Mouse (Mus musculus): ENCODE results near the gene Stk24. TPM values are rescaled to one million over a fixed set of nuclear protein-coding genes. Genes with fewer than 3 reads are reported as not detected.

Stk24 gene
- polyA plus RNA-seq, 1 experiment from 2014 or later: 38.4 TPM

- Histone ChIP-seq H3K36me3 (replicated peaks) (peaks cover 22% of the 10 kb centered on the region), H3K27me3 (ENCODE audit: poor library complexity, severe bottlenecking) (no peaks in the 10 kb centered on the region), H3K4me1 (peaks cover 53% of the 10 kb centered on the region), H3K9me3 (no peaks in the 10 kb centered on the region), H3K4me3 (no peak overlapping the region), H3K27ac (no peak overlapping the region)
- no peak for DNase-seq (ENCODE audit: extremely low spot score, low spot score)
- 93% methylated on average over 8 of the region's 8 CpGs for WGBS
Observed at GRCm38 (mm10) chr14:121356336-121356862, 23.4 kb downstream of the Stk24 start.

- WGBS: 78% methylated on average over 6 of the region's 6 CpGs
- DNase-seq (ENCODE audit: extremely low spot score, low spot score): no peak
- no peak overlapping the region for H3K27ac ChIP-seq
- no peak overlapping the region for H3K4me3 ChIP-seq
- peaks cover 15% of the 10 kb centered on the region for H3K36me3 ChIP-seq (replicated peaks)
- H3K4me1 ChIP-seq: peaks cover 53% of the 10 kb centered on the region
- no peaks in the 10 kb centered on the region for H3K27me3 ChIP-seq (ENCODE audit: poor library complexity, severe bottlenecking)
- H3K9me3 ChIP-seq: no peaks in the 10 kb centered on the region
Observed at GRCm38 (mm10) chr14:121355732-121356131, 24.1 kb downstream of the Stk24 start.

- H3K4me1 ChIP-seq: peaks cover 34% of the 10 kb centered on the region
- no peaks in the 10 kb centered on the region for H3K27me3 ChIP-seq (ENCODE audit: poor library complexity, severe bottlenecking)
- DNase-seq (ENCODE audit: extremely low spot score, low spot score): no peak
- no peaks in the 10 kb centered on the region for H3K9me3 ChIP-seq
- peaks cover 11% of the 10 kb centered on the region for H3K36me3 ChIP-seq (replicated peaks)
- WGBS: 90% methylated on average over 10 of the region's 10 CpGs
- no peak overlapping the region for H3K27ac ChIP-seq
- H3K4me3 ChIP-seq: no peak overlapping the region
Observed at GRCm38 (mm10) chr14:121353648-121354377, 26.0 kb downstream of the Stk24 start.

- Histone ChIP-seq H3K4me3 (no peak overlapping the region), H3K9me3 (no peaks in the 10 kb centered on the region), H3K36me3 (replicated peaks) (peaks cover 11% of the 10 kb centered on the region), H3K4me1 (peaks cover 35% of the 10 kb centered on the region), H3K27ac (no peak overlapping the region), H3K27me3 (ENCODE audit: poor library complexity, severe bottlenecking) (no peaks in the 10 kb centered on the region)
- no peak for DNase-seq (ENCODE audit: extremely low spot score, low spot score)
- WGBS: 89% methylated on average over 6 of the region's 6 CpGs
Observed at GRCm38 (mm10) chr14:121352744-121353143, 27.1 kb downstream of the Stk24 start.

GRCm38 (mm10) chr14:121351737-121352136 is 28.1 kb downstream of the Stk24 start:
- Histone ChIP-seq H3K27ac (no peak overlapping the region), H3K4me3 (no peak overlapping the region), H3K4me1 (peaks cover 42% of the 10 kb centered on the region), H3K9me3 (no peaks in the 10 kb centered on the region), H3K36me3 (replicated peaks) (peaks cover 11% of the 10 kb centered on the region), H3K27me3 (ENCODE audit: poor library complexity, severe bottlenecking) (no peaks in the 10 kb centered on the region)
- WGBS: 92% methylated on average over 4 of the region's 4 CpGs
- DNase-seq (ENCODE audit: extremely low spot score, low spot score): no peak

GRCm38 (mm10) chr14:121350011-121350410 is 29.8 kb downstream of the Stk24 start:
- DNase-seq (ENCODE audit: extremely low spot score, low spot score): no peak
- WGBS: 92% methylated on average over 8 of the region's 8 CpGs
- Histone ChIP-seq H3K4me1 (peaks cover 50% of the 10 kb centered on the region), H3K4me3 (no peak overlapping the region), H3K36me3 (replicated peaks) (peaks cover 4% of the 10 kb centered on the region), H3K27me3 (ENCODE audit: poor library complexity, severe bottlenecking) (no peaks in the 10 kb centered on the region), H3K9me3 (no peaks in the 10 kb centered on the region), H3K27ac (no peak overlapping the region)

- Histone ChIP-seq H3K27ac (no peak overlapping the region), H3K27me3 (ENCODE audit: poor library complexity, severe bottlenecking) (no peaks in the 10 kb centered on the region), H3K36me3 (replicated peaks) (0 out of 2 replicates have a peak, but pooled peaks cover 3% of the 10 kb centered on the region), H3K4me3 (no peak overlapping the region), H3K9me3 (no peaks in the 10 kb centered on the region), H3K4me1 (peaks cover 49% of the 10 kb centered on the region)
- no peak for DNase-seq (ENCODE audit: extremely low spot score, low spot score)
- 90% methylated on average over 5 of the region's 5 CpGs for WGBS
Observed at GRCm38 (mm10) chr14:121349291-121349690, 30.5 kb downstream of the Stk24 start.

- H3K4me1 ChIP-seq: peaks cover 46% of the 10 kb centered on the region
- no peak for DNase-seq (ENCODE audit: extremely low spot score, low spot score)
- 74% methylated on average over 8 of the region's 8 CpGs for WGBS
- H3K36me3 ChIP-seq (replicated peaks): 0 out of 2 replicates have a peak, but pooled peaks cover under 1% of the 10 kb centered on the region
- no peaks in the 10 kb centered on the region for H3K9me3 ChIP-seq
- H3K27ac ChIP-seq: no peak overlapping the region
- H3K27me3 ChIP-seq (ENCODE audit: poor library complexity, severe bottlenecking): no peaks in the 10 kb centered on the region
- no peak overlapping the region for H3K4me3 ChIP-seq
Observed at GRCm38 (mm10) chr14:121348256-121348655, 31.6 kb downstream of the Stk24 start.

- peaks cover 44% of the 10 kb centered on the region for H3K4me1 ChIP-seq
- H3K4me3 ChIP-seq: no peak overlapping the region
- H3K9me3 ChIP-seq: no peaks in the 10 kb centered on the region
- no peaks in the 10 kb centered on the region for H3K36me3 ChIP-seq (replicated peaks)
- WGBS: 90% methylated on average over 10 of the region's 10 CpGs
- no peak for DNase-seq (ENCODE audit: extremely low spot score, low spot score)
- H3K27me3 ChIP-seq (ENCODE audit: poor library complexity, severe bottlenecking): no peaks in the 10 kb centered on the region
- H3K27ac ChIP-seq: no peak overlapping the region
Observed at GRCm38 (mm10) chr14:121347134-121347533, 32.7 kb downstream of the Stk24 start.

- Histone ChIP-seq H3K27ac (no peak overlapping the region), H3K4me1 (peaks cover 40% of the 10 kb centered on the region), H3K36me3 (replicated peaks) (no peaks in the 10 kb centered on the region), H3K27me3 (ENCODE audit: poor library complexity, severe bottlenecking) (no peaks in the 10 kb centered on the region), H3K4me3 (no peak overlapping the region), H3K9me3 (no peaks in the 10 kb centered on the region)
- DNase-seq (ENCODE audit: extremely low spot score, low spot score): no peak
- 88% methylated on average over 4 of the region's 4 CpGs for WGBS
Observed at GRCm38 (mm10) chr14:121346654-121347053, 33.2 kb downstream of the Stk24 start.

GRCm38 (mm10) chr14:121346053-121346452 is 33.8 kb downstream of the Stk24 start:
- Histone ChIP-seq H3K27ac (no peak overlapping the region), H3K9me3 (no peaks in the 10 kb centered on the region), H3K4me3 (no peak overlapping the region), H3K27me3 (ENCODE audit: poor library complexity, severe bottlenecking) (no peaks in the 10 kb centered on the region), H3K36me3 (replicated peaks) (no peaks in the 10 kb centered on the region), H3K4me1 (peaks cover 38% of the 10 kb centered on the region)
- WGBS: 85% methylated on average over 4 of the region's 4 CpGs
- DNase-seq (ENCODE audit: extremely low spot score, low spot score): no peak

GRCm38 (mm10) chr14:121344928-121345327 is 34.9 kb downstream of the Stk24 start:
- Histone ChIP-seq H3K4me3 (no peak overlapping the region), H3K9me3 (no peaks in the 10 kb centered on the region)
- 82% methylated on average over 5 of the region's 5 CpGs for WGBS

GRCm38 (mm10) chr14:121342885-121343284 is 36.9 kb downstream of the Stk24 start:
- Histone ChIP-seq H3K36me3 (replicated peaks) (peaks cover 2% of the 10 kb centered on the region), H3K4me3 (no peak overlapping the region), H3K4me1 (peaks cover 53% of the 10 kb centered on the region), H3K27ac (no peak overlapping the region), H3K27me3 (ENCODE audit: poor library complexity, severe bottlenecking) (no peaks in the 10 kb centered on the region), H3K9me3 (no peaks in the 10 kb centered on the region)
- no peak for DNase-seq (ENCODE audit: extremely low spot score, low spot score)
- 89% methylated on average over 3 of the region's 3 CpGs for WGBS

More at GRCm38 (mm10) chr14:121344928-121345327, 34.9 kb downstream of the Stk24 start:
- Histone ChIP-seq H3K27ac (no peak overlapping the region), H3K27me3 (ENCODE audit: poor library complexity, severe bottlenecking) (no peaks in the 10 kb centered on the region), H3K4me1 (peaks cover 46% of the 10 kb centered on the region), H3K36me3 (replicated peaks) (no peaks in the 10 kb centered on the region)
- DNase-seq (ENCODE audit: extremely low spot score, low spot score): no peak

Data from forebrain, embryonic 10.5 days (tissue).